Mouse (Mus musculus) liver, adult (tissue): ENCODE results near the gene Cdc123.

Source experiments
- GATA4 ChIP-seq: IDR thresholded peaks from 2 replicates; pipeline ENCODE4 v1.6.1; 2014; ENCODE audit warnings: mild to moderate bottlenecking, low read length; ENCODE audit not compliant: insufficient replicate concordance

Cdc123 gene

GRCm38 (mm10) chr2:5844873-5845631 is at the start of gene Cdc123, which contains the start of gene Nudt5:
Cdc123 (minus strand) TSS chr2:5845164.
Nudt5 (plus strand) TSS chr2:5845019.
- TF ChIP-seq GATA4, result no peak

- TF ChIP-seq GATA4, result no peak
These were observed 49.3 kb upstream of the Cdc123 start for GRCm38 (mm10) chr2:5894296-5894695.

- no peak for TF ChIP-seq GATA4
These were observed 44.4 kb upstream of the Cdc123 start for GRCm38 (mm10) chr2:5889412-5889811.

GRCm38 (mm10) chr2:5888865-5889264 is 43.9 kb upstream of the Cdc123 start:
- no peak for TF ChIP-seq GATA4

- TF ChIP-seq GATA4, result no peak
These were observed 32.5 kb upstream of the Cdc123 start for GRCm38 (mm10) chr2:5877446-5877845.

- TF ChIP-seq GATA4, result no peak
These were observed 24.8 kb upstream of the Cdc123 start for GRCm38 (mm10) chr2:5869746-5870145.

GRCm38 (mm10) chr2:5867681-5868080 is 22.7 kb upstream of the Cdc123 start:
- no peak for TF ChIP-seq GATA4

- TF ChIP-seq GATA4, result no peak
These were observed 17.9 kb upstream of the Cdc123 start, which contains the start of gene Gm13199 for GRCm38 (mm10) chr2:5862834-5863233. Gm13199 (minus strand) TSS chr2:5862934.

GRCm38 (mm10) chr2:5851866-5852265 is 6.9 kb upstream of the Cdc123 start:
- TF ChIP-seq GATA4, result no peak

GRCm38 (mm10) chr2:5851116-5851515 is 6.2 kb upstream of the Cdc123 start:
- no peak for TF ChIP-seq GATA4

GRCm38 (mm10) chr2:5845826-5846225 is 862 bp upstream of the Cdc123 start:
- TF ChIP-seq GATA4, result no peak

- TF ChIP-seq GATA4, result no peak
These were observed 637 bp downstream of the Cdc123 start for GRCm38 (mm10) chr2:5844181-5844872.

GRCm38 (mm10) chr2:5840815-5841214 is 4.1 kb downstream of the Cdc123 start:
- no peak for TF ChIP-seq GATA4

- no peak for TF ChIP-seq GATA4
These were observed 19.6 kb downstream of the Cdc123 start for GRCm38 (mm10) chr2:5825265-5825913.

GRCm38 (mm10) chr2:5824685-5825084 is 20.3 kb downstream of the Cdc123 start:
- no peak for TF ChIP-seq GATA4

GRCm38 (mm10) chr2:5824213-5824612 is 20.8 kb downstream of the Cdc123 start:
- TF ChIP-seq GATA4, result no peak

- TF ChIP-seq GATA4, result peak; percentile 20; the same call in 1 of the 2 replicates
These were observed 22.5 kb downstream of the Cdc123 start for GRCm38 (mm10) chr2:5822449-5822848.
